Comparison of ENCODE assay signal across 28 mouse cellular contexts in the genomic region with DNA sequence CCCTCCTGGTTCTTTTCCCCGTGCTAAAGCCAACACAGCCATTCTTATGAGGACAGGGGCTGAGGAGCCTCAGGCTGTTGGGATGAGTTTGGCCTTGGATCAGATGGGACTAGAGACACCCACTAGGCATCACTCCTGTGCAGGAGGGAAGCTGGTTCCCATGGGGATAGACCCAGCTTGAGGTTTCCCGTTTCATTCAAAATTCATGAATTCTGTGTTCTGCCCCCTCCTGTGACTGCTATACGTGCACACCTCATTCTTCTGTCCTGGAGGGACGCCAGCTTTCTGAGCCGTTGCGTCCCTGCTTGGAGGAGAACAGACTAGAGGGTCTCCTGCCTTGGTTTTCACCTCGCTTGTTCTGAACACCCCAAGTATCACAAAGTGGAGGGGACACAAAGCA. TPM values are rescaled to one million over a fixed set of nuclear protein-coding genes. Genes with fewer than 3 reads are reported as not detected.
A peak's percentile ranks its signal among the peaks of the same experiment; 100 is the strongest.
DNase-seq lines count a peak whose midpoint lies in the region; ATAC-seq and TF ChIP-seq lines count a peak whose summit lies in the region.
"Had no signal": no experiment of that assay in that cellular context is flagged by ENCODE, and none has a peak within 500 bp of the region (broad histone marks: within the 10 kb centered on the region; RNA-seq: fewer than 3 reads in every experiment).

No protein-coding gene starts in this region.

- no peak overlapping the region for H3K4me2 ChIP-seq in hindbrain, embryonic 14.5 days (replicated peaks)
- H3K4me2 ChIP-seq in hindbrain, embryonic 12.5 days (replicated peaks): no peak overlapping the region
- H3K4me2 ChIP-seq in midbrain, embryonic 11.5 days: no peak overlapping the region
- no peak overlapping the region for H3K4me2 ChIP-seq in midbrain, embryonic 16.5 days (ENCODE audit: low read length)
- no peak overlapping the region for H3K4me2 ChIP-seq in neural tube, embryonic 14.5 days (ENCODE audit: low read depth, low read length)
- H3K4me2 ChIP-seq: embryonic facial prominence, embryonic 13.5 days; forebrain, embryonic 15.5 days; heart, embryonic 13.5 days; limb, embryonic 12.5 days; liver, embryonic 15.5 days; lung, embryonic 15.5 days had no signal

- no peaks in the 10 kb centered on the region for H3K27me3 ChIP-seq in hindbrain, embryonic 14.5 days (ENCODE audit: control insufficient read depth, insufficient read depth, low read length)
- H3K27me3 ChIP-seq in hindbrain, embryonic 12.5 days: peaks cover 11% of the 10 kb centered on the region
- H3K27me3 ChIP-seq in midbrain, embryonic 11.5 days (ENCODE audit: control insufficient read depth, insufficient read depth, low read length): no peaks in the 10 kb centered on the region
- H3K27me3 ChIP-seq in midbrain, embryonic 16.5 days (ENCODE audit: control insufficient read depth, insufficient read depth, low read depth, low read length): no peaks in the 10 kb centered on the region
- no peaks in the 10 kb centered on the region for H3K27me3 ChIP-seq in neural tube, embryonic 14.5 days (ENCODE audit: control insufficient read depth, insufficient read depth, low read length)
- H3K27me3 ChIP-seq: forebrain, embryonic 15.5 days had no signal

- no peak for DNase-seq in hindbrain, embryonic 14.5 days (ENCODE audit: low spot score)
- DNase-seq in midbrain, embryonic 11.5 days (ENCODE audit: low spot score, missing footprints): peak; percentile 75
- peak; percentile 45 for DNase-seq in brain, embryonic 14.5 days (ENCODE audit: low read depth)
- no peak for DNase-seq in thymus, postnatal 10 days (ENCODE audit: low spot score in 2 of 2)
- DNase-seq: adrenal gland, postnatal 10 days; cerebellum, adult 11-12 months; cerebellum, adult 9-11 months; gastrocnemius, postnatal 10 days; heart, postnatal 10 days; kidney, adult 11 months; kidney, postnatal 14 days; layer of hippocampus, adult 9-11 months; lung, postnatal 36 days had no signal

- TF ChIP-seq POLR2A in brain, embryonic 14.5 days (IDR thresholded peaks at IDR 0.05; ENCODE audit: borderline replicate concordance, extremely low read depth, insufficient read depth, insufficient read length, poor library complexity, severe bottlenecking): no peak

- no peak for ATAC-seq in hindbrain, embryonic 14.5 days (ENCODE audit: low FRiP score)
- no peak for ATAC-seq in hindbrain, embryonic 12.5 days (ENCODE audit: low FRiP score)
- no peak for ATAC-seq in midbrain, embryonic 11.5 days (ENCODE audit: low FRiP score)
- ATAC-seq in midbrain, embryonic 16.5 days: no peak
- ATAC-seq in neural tube, embryonic 14.5 days (ENCODE audit: low read depth): no peak
- ATAC-seq: forebrain, embryonic 15.5 days; inflammation-experienced regulatory T-cells, adult 6 months; Patski had no signal

- H3K9me3 ChIP-seq in hindbrain, embryonic 14.5 days (ENCODE audit: control insufficient read depth, low read length): no peaks in the 10 kb centered on the region
- no peaks in the 10 kb centered on the region for H3K9me3 ChIP-seq in hindbrain, embryonic 12.5 days (replicated peaks)
- no peaks in the 10 kb centered on the region for H3K9me3 ChIP-seq in midbrain, embryonic 11.5 days (ENCODE audit: control insufficient read depth, low read length)
- no peaks in the 10 kb centered on the region for H3K9me3 ChIP-seq in midbrain, embryonic 16.5 days (replicated peaks; ENCODE audit: control insufficient read depth, low read length, poor library complexity, severe bottlenecking)
- no peaks in the 10 kb centered on the region for H3K9me3 ChIP-seq in neural tube, embryonic 14.5 days (ENCODE audit: control insufficient read depth, low read length)
- H3K9me3 ChIP-seq: embryonic facial prominence, embryonic 13.5 days; forebrain, embryonic 10.5 days; forebrain, embryonic 15.5 days; heart, embryonic 13.5 days; limb, embryonic 12.5 days; liver, embryonic 15.5 days; lung, embryonic 15.5 days had no signal

- peak overlapping the region; percentile 22; the same call in 1 of the 2 replicates for H3K9ac ChIP-seq in hindbrain, embryonic 14.5 days
- H3K9ac ChIP-seq in hindbrain, embryonic 12.5 days: no peak overlapping the region
- H3K9ac ChIP-seq in midbrain, embryonic 11.5 days (ENCODE audit: low read length): no peak overlapping the region
- no peak overlapping the region; the same call in 1 of the 2 replicates for H3K9ac ChIP-seq in midbrain, embryonic 16.5 days (ENCODE audit: low read depth, low read length)
- H3K9ac ChIP-seq in neural tube, embryonic 14.5 days (replicated peaks; ENCODE audit: low read depth, low read length): no peak overlapping the region
- H3K9ac ChIP-seq: embryonic facial prominence, embryonic 13.5 days; forebrain, embryonic 15.5 days; heart, embryonic 13.5 days; limb, embryonic 12.5 days; liver, embryonic 15.5 days; lung, embryonic 15.5 days had no signal

- H3K27ac ChIP-seq in hindbrain, embryonic 14.5 days: peak overlapping the region; percentile 48; the same call in 1 of the 2 replicates
- H3K27ac ChIP-seq in hindbrain, embryonic 12.5 days: no peak overlapping the region
- no peak overlapping the region for H3K27ac ChIP-seq in midbrain, embryonic 11.5 days (ENCODE audit: low read depth, low read length)
- H3K27ac ChIP-seq in midbrain, embryonic 16.5 days (ENCODE audit: low read length): no peak overlapping the region; the same call in 1 of the 2 replicates
- peak overlapping the region; percentile 35 for H3K27ac ChIP-seq in neural tube, embryonic 14.5 days (ENCODE audit: low read depth, low read length)
- H3K27ac ChIP-seq: embryonic facial prominence, embryonic 13.5 days; forebrain, embryonic 10.5 days; forebrain, embryonic 15.5 days; heart, embryonic 13.5 days; limb, embryonic 12.5 days; liver, embryonic 15.5 days; lung, embryonic 15.5 days had no signal

- H3K4me3 ChIP-seq in hindbrain, embryonic 14.5 days (replicated peaks; ENCODE audit: low read length): no peak overlapping the region
- H3K4me3 ChIP-seq in hindbrain, embryonic 12.5 days: no peak overlapping the region
- H3K4me3 ChIP-seq in midbrain, embryonic 11.5 days (ENCODE audit: low read depth, low read length): no peak overlapping the region
- no peak overlapping the region for H3K4me3 ChIP-seq in midbrain, embryonic 16.5 days (ENCODE audit: low read depth, low read length)
- H3K4me3 ChIP-seq in neural tube, embryonic 14.5 days (ENCODE audit: low read depth, low read length): no peak overlapping the region
- H3K4me3 ChIP-seq: embryonic facial prominence, embryonic 13.5 days; forebrain, embryonic 10.5 days; forebrain, embryonic 15.5 days; heart, embryonic 13.5 days; limb, embryonic 12.5 days; liver, embryonic 15.5 days; lung, embryonic 15.5 days had no signal

- 25% methylated on average over 7 of the region's 7 CpGs for WGBS in hindbrain, embryonic 14.5 days
- WGBS in hindbrain, embryonic 12.5 days: 40% methylated on average over 7 of the region's 7 CpGs
- WGBS in midbrain, embryonic 11.5 days: 59% methylated on average over 7 of the region's 7 CpGs
- 28% methylated on average over 7 of the region's 7 CpGs for WGBS in midbrain, embryonic 16.5 days
- 33% methylated on average over 7 of the region's 7 CpGs for WGBS in neural tube, embryonic 14.5 days

- H3K36me3 ChIP-seq in hindbrain, embryonic 14.5 days (replicated peaks; ENCODE audit: control insufficient read depth, insufficient read depth): no peaks in the 10 kb centered on the region
- no peaks in the 10 kb centered on the region for H3K36me3 ChIP-seq in hindbrain, embryonic 12.5 days
- no peaks in the 10 kb centered on the region for H3K36me3 ChIP-seq in midbrain, embryonic 11.5 days (ENCODE audit: control insufficient read depth, insufficient read depth, low read length)
- H3K36me3 ChIP-seq in midbrain, embryonic 16.5 days (ENCODE audit: control insufficient read depth, insufficient read depth, low read length): no peaks in the 10 kb centered on the region
- H3K36me3 ChIP-seq in neural tube, embryonic 14.5 days (ENCODE audit: control insufficient read depth, insufficient read depth, low read length): no peaks in the 10 kb centered on the region
- H3K36me3 ChIP-seq: embryonic facial prominence, embryonic 13.5 days; forebrain, embryonic 10.5 days; forebrain, embryonic 15.5 days; heart, embryonic 13.5 days; limb, embryonic 12.5 days; liver, embryonic 15.5 days; lung, embryonic 15.5 days had no signal

- no peak for TF ChIP-seq CTCF in brain, embryonic 14.5 days (IDR thresholded peaks at IDR 0.05; ENCODE audit: borderline replicate concordance, extremely low read depth, insufficient read depth, insufficient read length)

- peaks cover 48% of the 10 kb centered on the region for H3K4me1 ChIP-seq in hindbrain, embryonic 14.5 days (replicated peaks; ENCODE audit: control insufficient read depth, insufficient read depth, low read length)
- H3K4me1 ChIP-seq in hindbrain, embryonic 12.5 days: peaks cover 48% of the 10 kb centered on the region
- H3K4me1 ChIP-seq in midbrain, embryonic 11.5 days (ENCODE audit: control insufficient read depth, insufficient read depth, low read length): no peaks in the 10 kb centered on the region; the same call in 1 of the 2 replicates
- peaks cover 53% of the 10 kb centered on the region for H3K4me1 ChIP-seq in midbrain, embryonic 16.5 days (ENCODE audit: control insufficient read depth, insufficient read depth, low read length)
- H3K4me1 ChIP-seq in neural tube, embryonic 14.5 days (ENCODE audit: control insufficient read depth, insufficient read depth, low read length): peaks cover 36% of the 10 kb centered on the region
- H3K4me1 ChIP-seq: liver, embryonic 15.5 days; lung, embryonic 15.5 days had no signal

RNA-seq across cellular contexts. Expression of gene Vstm2l, which starts 12.0 kb away (rescaled TPM):
- 48.4 and 48.9 TPM in 2 replicates for polyA plus RNA-seq in hindbrain, embryonic 14.5 days (2014; fragmentation: Nextera tagmentation; extraction: Ambion mirVana)
- polyA plus RNA-seq in hindbrain, embryonic 12.5 days (2016; fragmentation: Nextera tagmentation; extraction: Ambion mirVana): 13.7 and 15.3 TPM in 2 replicates
- polyA plus RNA-seq in midbrain, embryonic 11.5 days (2014; fragmentation: Nextera tagmentation; extraction: Ambion mirVana): 3.4 and 3.5 TPM in 2 replicates
- polyA plus RNA-seq in midbrain, embryonic 16.5 days (2015; fragmentation: Nextera tagmentation; extraction: Ambion mirVana): 19.6 and 26.6 TPM in 2 replicates
- polyA plus RNA-seq in brain, embryonic 14.5 days (2012; rRNA removed): 80.6 and 126 TPM in 2 replicates
- polyA plus RNA-seq in neural tube, embryonic 14.5 days (2014; fragmentation: Nextera tagmentation; extraction: Ambion mirVana): 46.5 and 60.0 TPM in 2 replicates
- polyA plus RNA-seq: gonadal fat pad, adult 2 months; heart, embryonic 13.5 days; inflammation-experienced regulatory T-cells, adult 6 months; liver, adult 2 months; liver, embryonic 15.5 days; Patski; thymus, postnatal 0 days had no signal

Comparison
In these comparisons a context has a peak if more than half of its experiments do, and no peak if none do; other contexts are left out.
1. H3K27ac ChIP-seq: peak in hindbrain, embryonic 14.5 days (single experiment) and neural tube, embryonic 14.5 days (single experiment); none in hindbrain, embryonic 12.5 days (single experiment), midbrain, embryonic 11.5 days (single experiment) and midbrain, embryonic 16.5 days (single experiment).
2. DNase-seq: peak in midbrain, embryonic 11.5 days (single experiment) and brain, embryonic 14.5 days (single experiment); none in hindbrain, embryonic 14.5 days (single experiment) and thymus, postnatal 10 days (0 of 2).